Mouse (Mus musculus) gastrocnemius, postnatal 25 days (tissue): ENCODE measurements around the gene Alad. TPM values are rescaled to one million over a fixed set of nuclear protein-coding genes. Genes with fewer than 3 reads are reported as not detected.
"Not testable (repeated sequence)": the region's sequence is repeated elsewhere in the genome, so short reads cannot be mapped to it uniquely, and the experiment has no call there.

Experiments
- DNase-seq: peaks from one replicate; pipeline ENCODE4 v3.0.0; 2022
- total RNA-seq, 2 experiments: library from RNA; stranded (reverse); gene quantifications; 1 replicate in 1 of 2; 2 replicates in 1 of 2; pipeline ENCODE4 v1.2.3; 2021

Alad gene
- total RNA-seq, 2 experiments from 2014 or later = 20.9 to 21.3 TPM

DNA sequence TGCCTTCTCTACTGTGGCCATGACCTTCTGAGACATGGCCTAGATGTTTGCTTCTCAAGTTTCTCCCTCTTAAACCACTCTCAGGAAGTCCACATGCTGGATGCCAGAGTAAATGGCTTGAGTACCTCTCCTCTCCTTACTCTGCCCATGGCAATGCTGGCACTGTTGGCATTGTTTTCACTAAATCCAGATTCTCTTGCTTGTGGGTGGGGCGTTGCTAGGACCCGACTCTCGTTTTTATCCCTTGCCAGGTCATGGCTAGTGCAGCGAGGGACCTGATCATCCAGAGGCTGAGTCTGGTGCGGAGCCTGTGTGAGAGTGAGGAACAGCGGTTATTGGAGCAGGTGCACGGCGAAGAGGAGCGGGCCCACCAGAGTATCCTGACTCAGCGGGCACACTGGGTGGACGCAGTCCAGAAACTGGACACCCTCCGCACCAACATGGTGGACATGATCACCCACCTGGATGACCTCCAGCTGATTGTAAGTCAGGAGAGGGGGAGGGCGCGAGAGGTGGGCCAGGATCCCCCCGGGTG, 33.5 kb downstream of the Alad start:
- DNase-seq = no peak

DNA sequence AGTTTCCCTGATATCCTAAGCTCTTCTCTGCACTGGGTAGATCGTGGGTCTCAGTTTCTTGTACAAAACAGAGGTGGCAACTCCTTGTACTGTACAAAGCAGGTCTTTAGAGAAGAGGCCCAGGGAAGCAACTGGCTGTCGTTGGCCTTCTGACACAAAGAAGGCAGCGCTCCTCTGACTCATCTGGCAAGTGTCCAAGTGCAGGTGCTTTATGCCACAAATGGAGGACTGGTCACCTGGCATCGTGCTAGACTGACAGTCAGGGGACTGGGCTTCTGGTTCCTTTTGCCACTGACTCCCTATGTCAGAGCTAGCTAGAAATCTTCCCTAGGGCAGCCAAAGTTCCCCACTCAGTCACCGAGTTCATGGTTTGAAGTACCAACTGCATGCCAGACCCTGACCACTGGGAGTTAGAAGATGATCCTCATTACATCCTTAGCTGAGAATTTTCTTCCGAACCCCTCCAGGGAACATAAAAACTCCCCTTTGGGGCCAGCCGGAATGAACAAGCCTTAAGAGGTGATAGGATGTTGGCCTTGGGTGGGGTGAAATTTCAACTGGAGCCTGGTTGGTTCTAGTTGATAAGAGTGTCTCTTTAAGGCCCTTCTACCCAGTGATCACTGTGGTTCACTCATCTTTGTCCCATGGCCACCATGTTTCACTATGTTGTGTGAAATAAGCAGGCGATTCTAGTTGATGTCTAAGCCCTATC, 34.1 kb downstream of the Alad start:
- DNase-seq = no peak

DNA sequence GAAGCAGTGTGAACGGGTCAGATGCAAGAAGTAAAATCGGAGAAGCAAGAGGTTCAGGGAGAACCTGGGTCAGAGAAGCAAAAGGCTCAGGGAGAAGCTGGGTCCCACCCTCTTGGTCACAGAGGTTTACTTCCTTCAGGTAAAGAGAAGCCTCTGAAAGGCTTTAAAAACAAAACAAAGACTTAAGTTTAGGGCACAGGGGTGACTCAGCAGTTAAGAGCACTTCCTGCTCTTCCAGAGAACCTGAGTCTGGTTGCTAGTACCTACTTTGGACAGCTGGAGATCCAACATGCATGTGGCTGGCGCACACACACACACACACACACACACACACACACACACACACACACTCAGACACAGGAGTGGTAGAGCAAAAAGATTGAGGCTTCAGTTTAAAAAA, 34.8 kb downstream of the Alad start:
- no peak for DNase-seq

DNA sequence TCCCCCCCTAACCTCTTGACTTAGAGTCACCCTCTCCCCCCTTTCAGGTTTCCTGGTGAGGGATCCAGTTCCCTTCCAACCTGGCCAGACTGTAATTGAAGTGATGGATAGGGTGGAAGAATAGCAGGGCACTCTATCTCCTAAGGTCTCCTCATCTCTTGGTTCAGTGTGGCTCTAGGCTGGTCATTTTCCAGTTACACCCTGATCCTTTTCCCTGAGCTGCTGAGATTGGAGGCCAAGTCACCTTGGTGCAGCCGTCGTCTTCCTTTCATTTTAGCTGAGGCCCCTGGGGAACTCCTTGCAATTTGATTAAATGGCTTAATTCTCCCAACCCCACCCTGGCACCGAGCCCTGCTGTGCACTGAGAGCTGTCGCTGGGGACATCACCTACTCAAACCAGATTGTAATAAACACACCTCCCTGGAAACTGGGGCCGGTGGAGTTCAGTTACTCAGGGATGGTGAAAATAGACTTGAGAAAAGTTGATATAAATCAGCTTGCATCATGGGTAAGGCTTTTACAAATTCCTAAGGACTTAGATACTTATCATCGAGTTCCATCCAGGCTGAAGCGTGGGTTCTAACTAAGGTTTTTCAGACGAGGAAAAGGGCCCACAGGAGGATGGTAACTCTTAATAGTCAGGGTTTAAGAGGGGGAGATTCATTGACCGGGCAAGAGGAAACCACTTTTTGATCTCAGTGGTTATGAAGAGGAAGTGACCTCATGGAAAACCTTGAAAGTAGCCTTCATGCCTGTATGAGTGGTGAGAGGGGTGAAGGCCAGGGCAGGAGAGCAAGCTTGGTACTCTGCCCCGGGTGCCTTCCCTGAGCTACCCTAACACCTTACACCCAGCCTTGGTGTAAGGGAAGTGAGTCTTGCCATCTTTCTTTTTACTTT, 38.8 kb downstream of the Alad start:
- no peak for DNase-seq

DNA sequence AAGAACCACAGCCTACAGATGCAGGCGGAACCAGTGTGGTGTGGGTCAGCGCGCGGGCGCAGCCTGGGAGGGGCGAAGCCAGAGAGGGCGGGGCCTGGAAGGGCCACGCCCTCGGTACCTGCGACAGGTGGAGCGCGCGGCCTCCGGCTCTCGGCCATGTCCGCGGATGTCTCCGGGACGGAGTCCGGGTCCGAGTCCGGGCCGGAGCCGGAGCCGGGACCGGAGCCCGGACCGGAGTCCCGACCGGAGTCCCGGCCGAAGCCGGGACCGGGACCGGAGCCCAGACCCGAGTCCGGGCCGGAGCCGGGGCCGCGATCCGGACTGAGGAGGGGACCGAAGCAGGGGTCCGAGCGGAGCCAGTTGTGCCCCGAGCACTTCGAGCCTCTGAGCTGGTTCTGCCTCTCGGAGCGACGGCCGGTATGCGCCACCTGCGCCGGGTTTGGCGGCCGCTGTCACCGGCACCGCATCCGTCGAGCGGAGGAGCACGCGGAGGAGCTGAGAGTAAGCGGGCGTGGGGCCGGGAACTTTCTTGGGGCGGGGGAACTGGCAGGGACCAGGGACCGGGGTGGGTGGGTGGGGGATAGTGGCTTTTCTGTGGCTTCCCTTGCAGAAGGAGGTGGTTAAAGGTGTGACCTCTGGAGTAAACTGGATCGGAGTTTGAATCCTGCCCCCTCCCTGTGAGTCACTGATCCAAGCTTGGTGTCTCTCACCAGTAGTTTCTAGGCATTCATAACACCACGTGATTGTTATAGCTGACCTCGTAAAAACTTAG, 39.6 kb downstream of the Alad start, which contains the start of gene Bspry:
Gene Bspry (plus strand): TSS at position 117 of the 772 bp plus-strand sequence.
- no peak for DNase-seq

DNA sequence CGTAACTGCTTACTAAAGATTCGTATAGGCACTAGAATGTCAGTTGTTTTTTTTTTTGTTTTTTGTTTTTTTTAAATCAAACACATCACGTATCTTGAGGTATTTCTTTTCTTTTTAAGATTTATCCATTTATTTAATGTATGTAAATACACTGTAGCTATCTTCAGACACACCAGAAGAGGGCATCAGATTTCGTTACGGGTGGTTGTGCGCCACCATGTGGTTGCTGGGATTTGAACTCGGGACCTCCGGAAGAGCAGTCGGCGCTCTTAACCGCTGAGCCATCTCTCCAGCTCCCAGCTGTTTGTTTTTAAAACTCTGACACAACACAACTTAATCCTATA, 40.2 kb downstream of the Alad start:
- not testable (repeated sequence) for DNase-seq

DNA sequence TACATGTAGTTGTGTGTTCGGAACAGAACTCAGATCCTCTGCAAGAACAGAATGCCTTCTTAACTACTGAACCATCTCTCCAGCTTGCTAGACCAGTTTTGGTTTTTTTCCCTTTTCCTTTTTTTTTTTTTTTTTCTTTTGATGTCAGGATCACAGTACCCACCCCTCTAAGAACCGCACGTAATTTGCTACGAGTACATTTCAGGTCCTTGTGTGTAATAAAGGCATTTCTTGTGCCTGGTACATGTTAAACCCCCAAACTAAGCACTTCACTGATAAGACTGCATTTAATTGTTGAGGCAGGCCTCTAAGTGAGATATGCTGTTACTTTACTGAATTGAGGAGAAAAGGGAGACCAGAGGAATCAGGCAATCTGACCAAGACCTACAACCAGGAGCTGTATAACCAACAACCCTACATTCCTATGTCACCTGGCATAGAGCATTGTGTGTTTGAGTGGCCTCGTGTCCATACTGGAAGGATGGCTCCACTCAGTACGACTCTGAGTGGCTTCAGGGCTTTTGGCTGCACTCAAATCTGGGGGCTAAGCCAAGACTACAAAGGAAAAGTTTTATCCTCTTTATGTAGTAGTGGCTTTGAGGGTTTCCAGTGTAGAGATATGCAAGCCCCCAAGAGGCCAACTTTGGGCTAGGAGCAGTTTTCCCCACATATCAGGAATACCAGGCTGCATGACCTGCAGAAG, 42.0 kb downstream of the Alad start:
- DNase-seq = no peak

DNA sequence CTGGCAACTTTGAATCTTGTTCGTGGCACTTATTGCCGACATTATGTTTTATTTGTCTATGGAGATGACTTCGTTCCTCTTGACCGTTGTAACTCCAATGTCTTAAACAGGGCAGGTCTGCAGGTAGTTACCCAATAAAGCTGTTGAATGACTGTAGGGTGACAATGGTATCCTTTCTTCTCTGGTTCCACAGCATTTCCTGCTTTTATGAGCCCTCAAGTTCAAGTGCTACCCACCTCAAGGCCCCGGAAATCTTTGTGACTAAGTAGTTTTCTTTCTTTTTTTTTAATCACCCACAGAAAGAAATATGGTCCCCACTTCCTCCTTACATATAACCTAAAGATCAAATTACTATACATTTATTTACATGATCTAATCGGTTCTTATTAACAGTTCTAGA, 43.9 kb downstream of the Alad start:
- no peak for DNase-seq

DNA sequence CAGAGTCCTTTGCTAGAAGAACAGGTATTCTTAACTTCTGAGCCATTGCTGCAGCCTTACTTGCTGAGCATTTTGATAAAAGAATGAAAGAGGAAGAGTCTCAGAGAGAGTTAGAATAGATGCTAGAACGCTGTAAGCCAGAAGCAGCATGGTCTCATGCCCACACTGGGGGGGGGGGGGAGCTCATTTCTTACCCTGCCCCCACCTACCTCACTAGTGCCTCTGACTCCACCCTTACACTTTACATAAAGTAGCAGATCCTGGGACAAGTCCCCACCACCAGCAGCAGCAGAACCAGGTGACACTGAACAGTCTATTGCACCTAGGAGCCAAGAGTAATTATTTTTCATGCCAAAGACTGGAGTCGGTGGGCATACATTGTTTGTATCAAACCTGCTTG, 44.6 kb downstream of the Alad start:
- DNase-seq = no peak

DNA sequence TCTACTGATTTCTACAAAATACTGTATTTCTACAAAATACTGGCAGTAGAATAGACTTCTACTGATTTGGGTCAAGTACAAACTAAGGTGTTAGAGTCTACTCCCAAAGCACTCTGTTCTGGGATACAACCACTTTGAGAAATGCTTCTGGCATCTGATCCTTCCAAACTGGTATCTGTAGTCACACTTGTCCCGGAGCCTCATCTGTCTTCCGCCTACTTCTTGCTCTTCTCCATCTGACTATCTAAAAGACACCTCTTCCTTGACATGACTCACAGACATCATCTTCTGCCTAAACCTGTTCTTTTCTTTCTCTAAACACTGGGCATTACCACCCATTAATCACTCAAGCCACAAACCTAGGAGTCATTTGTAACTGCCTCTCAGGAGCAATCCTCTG, 47.6 kb downstream of the Alad start:
- DNase-seq = no peak

DNA sequence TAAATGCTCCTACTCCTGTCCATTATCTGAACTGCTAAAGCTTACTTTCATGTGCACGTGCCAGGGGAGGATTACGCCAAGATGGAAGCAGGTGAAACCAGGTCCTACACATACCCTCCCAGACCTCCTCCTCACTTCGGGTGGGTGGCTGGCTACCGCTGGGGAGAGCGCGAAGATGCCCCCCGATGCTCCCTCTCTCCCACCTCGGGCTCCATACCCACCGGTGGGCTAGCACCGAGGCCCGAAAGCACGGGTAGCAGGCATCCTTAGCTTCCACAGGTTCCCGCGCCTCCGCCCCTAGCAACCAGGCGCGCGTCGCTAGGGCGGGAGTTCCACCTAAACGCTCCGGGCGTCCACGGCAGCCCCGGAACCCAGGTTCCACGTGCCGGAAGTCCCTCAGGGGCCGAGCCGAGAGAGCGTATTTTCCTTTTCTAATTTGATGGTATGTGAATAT, 49.1 kb downstream of the Alad start, which contains the start of gene Wdr31:
Gene Wdr31 (minus strand): TSS at position 299 of the 454 bp plus-strand sequence.
- peak; percentile 53 for DNase-seq

DNA sequence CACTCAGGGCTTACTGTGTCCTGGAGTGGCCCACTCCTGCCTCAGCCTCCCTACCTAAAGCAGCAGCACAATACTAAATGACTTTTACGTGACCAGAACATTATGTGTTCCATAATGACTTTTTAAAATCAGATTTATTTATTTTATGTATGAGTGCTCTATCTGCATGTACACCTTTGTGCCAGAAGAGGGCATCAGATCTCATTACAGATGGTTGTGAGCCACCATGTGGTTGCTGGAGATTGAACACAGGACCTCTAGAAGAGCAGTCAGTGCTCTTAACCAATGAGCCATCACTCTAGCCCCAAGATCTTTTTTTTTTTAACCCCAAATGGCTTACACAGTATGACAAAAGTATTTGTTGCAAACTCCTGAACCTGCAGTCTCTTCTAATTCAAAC, 51.6 kb downstream of the Alad start:
- no peak for DNase-seq

DNA sequence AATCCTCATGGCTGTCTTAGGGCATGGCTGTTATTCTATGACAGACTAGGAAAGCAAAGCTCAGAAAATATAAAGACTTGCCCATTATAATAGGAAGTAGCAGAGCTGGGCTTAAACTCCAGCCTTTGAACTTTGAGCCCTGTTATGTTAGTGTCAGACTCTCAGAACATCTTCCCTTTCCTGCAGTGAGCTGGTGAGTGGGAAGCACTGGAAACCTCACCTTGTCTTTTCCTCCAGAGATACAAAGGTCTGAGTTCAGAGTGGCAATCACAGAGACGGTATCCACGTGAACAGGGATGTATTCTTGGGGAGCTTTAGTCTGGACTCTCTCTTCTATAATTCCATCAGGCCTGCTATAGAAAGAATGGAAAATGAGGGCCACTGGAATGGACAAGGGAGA, 56.6 kb downstream of the Alad start:
- DNase-seq = no peak

DNA sequence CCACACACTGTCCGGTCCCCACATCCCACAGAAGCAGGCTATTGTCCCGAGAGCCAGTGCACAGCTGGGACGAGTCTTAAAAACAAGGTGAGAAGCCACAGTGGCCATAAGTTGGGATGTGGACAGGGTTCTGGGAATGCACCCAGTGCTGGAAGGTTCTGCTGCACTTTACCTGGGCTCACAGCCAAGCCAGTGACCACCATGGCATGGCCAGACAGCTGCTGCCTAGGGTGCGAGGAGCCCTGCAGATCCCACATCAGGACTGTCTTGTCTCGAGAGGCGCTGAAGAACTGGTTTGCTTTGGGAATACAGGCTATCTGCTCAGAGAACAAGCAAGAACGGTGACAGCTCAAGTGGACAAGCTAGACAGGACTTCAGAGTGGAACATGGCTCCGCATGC, 59.4 kb downstream of the Alad start:
- no peak for DNase-seq

Other genes with a start within 250 kb of the Alad start
- gene Fkbp15, start 159.4 kb downstream of the Alad start, total RNA-seq = 10 to 100 TPM; 11.7 to 13.2 TPM
- gene Slc31a1, start 159.2 kb downstream of the Alad start, total RNA-seq = 10 to 100 TPM; 10.8 to 12.3 TPM
- 10 to 100 TPM; 40.4 to 43.7 TPM for gene Cdc26, start 111.3 kb downstream of the Alad start, total RNA-seq
- gene Prpf4, start 111.1 kb downstream of the Alad start, total RNA-seq = 10 to 100 TPM; 13.3 to 15.1 TPM
- gene Rnf183, start 84.7 kb downstream of the Alad start, total RNA-seq = not detected
- not detected for gene Wdr31, start 49.0 kb downstream of the Alad start, total RNA-seq
- gene Bspry, start 39.9 kb downstream of the Alad start, total RNA-seq = under 1 TPM; 0.15 to 0.16 TPM
- gene Hdhd3, start 16.5 kb downstream of the Alad start, total RNA-seq = 1 to 10 TPM; 1.7 to 2.2 TPM
- 10 to 100 TPM; 15.5 to 15.9 TPM for gene Pole3, start 5.2 kb upstream of the Alad start, total RNA-seq
- gene 4933430I17Rik, start 5.5 kb upstream of the Alad start, total RNA-seq = under 1 TPM in 1 of 2 experiments, not detected in 1; 0.20 TPM
- gene Rgs3, start 39.9 kb upstream of the Alad start, total RNA-seq = 10 to 100 TPM; 10.5 to 11.2 TPM